Mouse (Mus musculus) intestine, embryonic 15.5 days (tissue): Measurements from ENCODE around the gene Dcaf12. TPM values are rescaled to one million over a fixed set of nuclear protein-coding genes. Genes with fewer than 3 reads are reported as not detected.

ENCODE experiments used
- ATAC-seq: fragments of 200-750 bp; cut with Nextera tagmentation; 2 replicates; pipeline ENCODE4 v1.8.0; 2017; ENCODE audit warnings: moderate TSS enrichment, moderate library complexity
- H3K27ac ChIP-seq: fragments of 300-500 bp; sonication (generic); 2 replicates; pipeline ENCODE4 v1.5.1; 2015; ENCODE audit warnings: mild to moderate bottlenecking, inconsistent platforms
- H3K27me3 ChIP-seq: fragments of 300-500 bp; sonication (generic); replicated peaks from 2 replicates; pipeline ENCODE4 v1.6.1; 2015; ENCODE audit warnings: inconsistent platforms
- H3K36me3 ChIP-seq: fragments of 300-500 bp; sonication (generic); 2 replicates; pipeline ENCODE4 v1.6.1; 2015; ENCODE audit warnings: inconsistent platforms
- H3K4me1 ChIP-seq: fragments of 300-500 bp; sonication (generic); replicated peaks from 2 replicates; pipeline ENCODE4 v1.6.1; 2015; ENCODE audit warnings: inconsistent platforms
- H3K4me2 ChIP-seq: fragments of 300-500 bp; sonication (generic); replicated peaks from 2 replicates; pipeline ENCODE4 v1.6.1; 2015; ENCODE audit warnings: mild to moderate bottlenecking, inconsistent platforms
- H3K4me3 ChIP-seq: fragments of 300-500 bp; sonication (generic); replicated peaks from 2 replicates; pipeline ENCODE4 v1.5.1; 2015; ENCODE audit warnings: inconsistent platforms
- H3K9ac ChIP-seq: fragments of 300-500 bp; sonication (generic); 2 replicates; pipeline ENCODE4 v1.6.1; 2015; ENCODE audit warnings: inconsistent platforms
- H3K9me3 ChIP-seq: fragments of 300-500 bp; sonication (generic); 2 replicates; pipeline ENCODE4 v1.6.1; 2016; ENCODE audit warnings: inconsistent platforms
- WGBS: fragments of 180-500 bp; shearing (Covaris S2); methylation state at CpG from one replicate; pipeline ENCODE4 v1.1.7; 2015; 5-methylcytosine and 5-hydroxymethylcytosine counted together
- polyA plus RNA-seq: library from polyadenylated mRNA; unstranded; fragments of >200 nt; fragmentation: Nextera tagmentation; extraction: Ambion mirVana; gene quantifications from 2 replicates; pipeline ENCODE4 v1.2.1, GENCODE M21; 2015

The Dcaf12 gene
- polyA plus RNA-seq, 1 experiment from 2014 or later = 55.0 TPM

- Histone ChIP-seq H3K9ac (no peak overlapping the region), H3K4me3 (no peak overlapping the region), H3K9me3 (no peaks in the 10 kb centered on the region), H3K27ac (no peak overlapping the region), H3K36me3 (peaks cover 39% of the 10 kb centered on the region), H3K4me1 (no peaks in the 10 kb centered on the region), H3K27me3 (no peaks in the 10 kb centered on the region), H3K4me2 (no peak overlapping the region)
- no peak for ATAC-seq
- 64% methylated on average over 3 of the region's 3 CpGs for WGBS
Measured at GRCm38 (mm10) chr4:41304302-41304701, 10.4 kb downstream of the Dcaf12 start.

- WGBS = 92% methylated on average over 7 of the region's 7 CpGs
- Histone ChIP-seq H3K4me1 (no peaks in the 10 kb centered on the region), H3K27me3 (no peaks in the 10 kb centered on the region), H3K4me3 (no peak overlapping the region), H3K4me2 (no peak overlapping the region), H3K9ac (no peak overlapping the region), H3K36me3 (peaks cover 42% of the 10 kb centered on the region), H3K9me3 (no peaks in the 10 kb centered on the region), H3K27ac (no peak overlapping the region)
- ATAC-seq = no peak
Measured at GRCm38 (mm10) chr4:41303671-41304070, 11.0 kb downstream of the Dcaf12 start.

DNA sequence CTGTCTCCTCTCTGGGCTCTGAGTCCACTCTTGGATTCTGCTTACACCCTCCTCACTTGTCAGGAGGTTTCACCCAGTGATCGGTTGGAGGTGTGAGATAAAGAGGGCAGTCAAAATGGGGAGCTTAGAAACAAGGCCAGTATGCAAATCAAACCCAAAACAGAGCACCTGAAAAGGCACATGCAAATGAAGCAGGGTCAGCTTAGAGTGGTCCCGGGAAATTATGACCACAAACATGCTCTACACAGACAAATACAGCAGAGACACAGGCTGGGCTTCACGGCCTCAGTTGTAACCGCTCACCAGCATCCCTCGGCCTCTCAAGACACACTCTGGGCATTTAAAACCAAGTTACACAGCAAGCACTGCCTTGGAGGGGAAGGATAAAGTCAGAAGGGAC, 15.7 kb downstream of the Dcaf12 start:
- WGBS = 89% methylated on average over 5 of the region's 5 CpGs
- no peak overlapping the region for H3K4me2 ChIP-seq
- H3K36me3 ChIP-seq = peaks cover 63% of the 10 kb centered on the region

DNA sequence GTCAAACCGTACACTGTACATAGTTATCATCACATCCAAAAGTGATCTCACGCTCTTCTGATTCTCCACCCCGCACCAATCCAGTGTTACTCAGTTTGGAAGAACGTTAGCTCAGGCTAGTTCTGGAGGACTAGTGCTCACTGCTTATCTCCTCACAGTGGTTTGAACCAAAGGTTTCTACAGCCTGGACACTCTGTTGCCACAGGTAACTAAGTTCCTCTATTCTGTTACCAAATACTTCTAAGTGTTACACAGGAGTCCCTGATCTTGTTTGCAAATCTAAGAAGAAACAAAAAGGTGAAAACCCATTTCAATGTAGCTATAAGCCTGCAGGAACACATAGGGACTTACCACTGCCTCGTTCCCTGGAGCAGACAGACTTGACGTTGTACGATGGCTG, 18.7 kb downstream of the Dcaf12 start:
- no peak overlapping the region for H3K27ac ChIP-seq
- no peak for ATAC-seq

More for the DNA sequence above, 15.7 kb downstream of the Dcaf12 start:
- H3K27ac ChIP-seq = no peak overlapping the region
- no peak overlapping the region for H3K4me3 ChIP-seq
- H3K9ac ChIP-seq = no peak overlapping the region
- no peaks in the 10 kb centered on the region for H3K9me3 ChIP-seq
- no peak for ATAC-seq
- H3K4me1 ChIP-seq = no peaks in the 10 kb centered on the region
- H3K27me3 ChIP-seq = no peaks in the 10 kb centered on the region

DNA sequence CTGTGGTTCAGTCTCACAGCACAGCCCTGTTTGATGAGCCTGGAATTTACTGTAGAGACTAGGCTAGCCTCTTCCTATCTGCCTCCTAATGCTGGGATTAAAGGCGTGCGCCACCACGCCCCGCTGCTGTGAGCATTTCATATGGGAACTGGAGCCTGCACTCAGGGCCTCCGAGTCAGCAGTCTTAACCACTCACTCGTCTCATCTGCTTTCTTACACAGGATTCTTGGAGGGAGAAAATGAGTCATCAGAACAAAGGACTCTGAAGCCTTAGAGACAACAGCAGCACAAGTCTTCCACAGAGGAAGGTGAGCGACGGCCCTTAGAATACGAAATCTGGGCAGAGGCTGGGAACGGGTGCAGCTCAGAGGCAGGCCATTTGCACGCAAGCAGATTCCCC, 19.2 kb downstream of the Dcaf12 start:
- no peak overlapping the region for H3K9ac ChIP-seq
- H3K4me3 ChIP-seq = no peak overlapping the region
- no peak overlapping the region for H3K27ac ChIP-seq
- 90% methylated on average over 11 of the region's 11 CpGs for WGBS
- no peaks in the 10 kb centered on the region for H3K4me1 ChIP-seq
- ATAC-seq = no peak
- H3K36me3 ChIP-seq = peaks cover 66% of the 10 kb centered on the region
- no peak overlapping the region for H3K4me2 ChIP-seq
- no peaks in the 10 kb centered on the region for H3K9me3 ChIP-seq
- H3K27me3 ChIP-seq = no peaks in the 10 kb centered on the region

More for the DNA sequence above, 18.7 kb downstream of the Dcaf12 start:
- 95% methylated on average over 7 of the region's 7 CpGs for WGBS
- Histone ChIP-seq H3K4me1 (no peaks in the 10 kb centered on the region), H3K4me3 (no peak overlapping the region), H3K27me3 (no peaks in the 10 kb centered on the region), H3K36me3 (peaks cover 65% of the 10 kb centered on the region), H3K9ac (no peak overlapping the region), H3K9me3 (no peaks in the 10 kb centered on the region), H3K4me2 (no peak overlapping the region)

DNA sequence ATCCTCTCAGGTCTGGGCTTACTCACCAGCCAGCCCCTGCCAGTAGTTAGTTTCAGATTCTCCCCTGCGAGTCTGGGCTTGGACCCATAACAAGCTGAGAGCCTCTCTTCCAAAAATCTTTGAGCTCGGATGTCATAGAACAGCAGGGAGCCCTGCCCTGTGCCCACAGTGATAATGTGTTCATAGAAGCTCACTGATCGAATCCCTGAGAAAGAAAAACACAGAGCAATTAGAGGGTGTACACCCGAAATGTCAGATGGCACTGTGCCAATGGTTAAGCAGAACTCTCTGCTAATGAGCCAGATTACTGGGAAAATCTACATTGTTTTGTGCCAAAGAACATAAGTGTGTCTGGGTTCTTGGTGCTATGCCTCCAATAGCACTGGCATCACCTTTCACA, 20.8 kb downstream of the Dcaf12 start:
- H3K36me3 ChIP-seq = peaks cover 54% of the 10 kb centered on the region
- WGBS = 91% methylated on average over 4 of the region's 4 CpGs

DNA sequence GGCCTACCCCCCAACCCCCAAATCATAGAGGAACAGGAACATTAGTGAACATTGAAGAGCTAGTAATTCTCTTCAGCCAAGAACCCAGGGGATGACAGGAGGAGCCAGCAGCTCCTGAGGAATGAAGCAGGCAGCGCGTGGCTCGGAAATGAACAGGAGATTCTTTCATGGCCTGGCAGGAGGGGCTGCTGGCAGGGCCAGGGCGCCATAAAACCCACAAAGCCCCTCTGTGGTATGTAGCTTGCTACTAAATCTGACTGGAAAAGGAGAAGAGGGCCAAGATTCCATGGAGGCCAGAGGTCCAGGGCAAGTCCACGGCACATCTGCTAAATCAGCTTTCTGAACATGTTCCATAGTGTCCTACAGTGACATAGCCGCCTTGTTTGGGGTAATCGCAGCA, 24.9 kb downstream of the Dcaf12 start:
- Histone ChIP-seq H3K9ac (no peak overlapping the region), H3K4me2 (no peak overlapping the region), H3K27ac (no peak overlapping the region), H3K9me3 (no peaks in the 10 kb centered on the region), H3K4me3 (no peak overlapping the region), H3K27me3 (no peaks in the 10 kb centered on the region), H3K36me3 (peaks cover 29% of the 10 kb centered on the region), H3K4me1 (no peaks in the 10 kb centered on the region)
- WGBS = 72% methylated on average over 7 of the region's 7 CpGs
- ATAC-seq = peak; percentile 20; the same call in 1 of the 2 replicates

More for the DNA sequence above, 20.8 kb downstream of the Dcaf12 start:
- Histone ChIP-seq H3K27ac (no peak overlapping the region), H3K4me1 (no peaks in the 10 kb centered on the region), H3K9me3 (no peaks in the 10 kb centered on the region), H3K9ac (no peak overlapping the region), H3K4me2 (no peak overlapping the region), H3K27me3 (no peaks in the 10 kb centered on the region), H3K4me3 (no peak overlapping the region)
- ATAC-seq = no peak

- WGBS = 18% methylated on average over 3 of the region's 3 CpGs
- no peak for ATAC-seq
- Histone ChIP-seq H3K27me3 (no peaks in the 10 kb centered on the region), H3K4me2 (no peak overlapping the region), H3K9me3 (no peaks in the 10 kb centered on the region), H3K9ac (no peak overlapping the region), H3K36me3 (peaks cover 6% of the 10 kb centered on the region), H3K27ac (no peak overlapping the region), H3K4me1 (no peaks in the 10 kb centered on the region), H3K4me3 (no peak overlapping the region)
Measured at GRCm38 (mm10) chr4:41286420-41286819, 28.3 kb downstream of the Dcaf12 start.

DNA sequence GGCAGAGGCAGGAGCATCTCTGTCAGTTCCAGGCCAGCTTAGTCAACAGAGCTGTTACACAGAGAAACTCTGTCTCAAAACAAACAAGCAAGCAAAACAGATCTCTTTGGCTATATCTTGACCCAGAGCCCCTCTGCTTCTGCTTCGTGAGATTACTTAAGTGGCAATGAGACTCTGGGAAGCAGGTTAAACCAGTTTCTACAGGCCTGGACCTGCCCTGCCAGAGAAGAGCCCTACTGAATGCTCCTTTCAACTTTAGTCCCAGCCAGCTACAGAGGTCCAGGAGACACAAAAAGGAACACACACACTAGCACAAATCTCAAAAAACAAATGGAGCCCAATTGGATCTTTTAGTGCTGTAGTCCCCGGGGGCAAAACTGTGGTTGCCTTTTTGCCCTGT, 30.6 kb downstream of the Dcaf12 start:
- H3K9ac ChIP-seq = no peak overlapping the region
- no peak overlapping the region for H3K4me2 ChIP-seq
- no peak overlapping the region for H3K27ac ChIP-seq
- 80% methylated on average over 2 of the region's 2 CpGs for WGBS
- no peak overlapping the region for H3K4me3 ChIP-seq
- H3K9me3 ChIP-seq = no peaks in the 10 kb centered on the region
- no peaks in the 10 kb centered on the region for H3K4me1 ChIP-seq
- no peaks in the 10 kb centered on the region for H3K27me3 ChIP-seq
- peak; percentile 55; the same call in 1 of the 2 replicates for ATAC-seq
- H3K36me3 ChIP-seq = no peaks in the 10 kb centered on the region

DNA sequence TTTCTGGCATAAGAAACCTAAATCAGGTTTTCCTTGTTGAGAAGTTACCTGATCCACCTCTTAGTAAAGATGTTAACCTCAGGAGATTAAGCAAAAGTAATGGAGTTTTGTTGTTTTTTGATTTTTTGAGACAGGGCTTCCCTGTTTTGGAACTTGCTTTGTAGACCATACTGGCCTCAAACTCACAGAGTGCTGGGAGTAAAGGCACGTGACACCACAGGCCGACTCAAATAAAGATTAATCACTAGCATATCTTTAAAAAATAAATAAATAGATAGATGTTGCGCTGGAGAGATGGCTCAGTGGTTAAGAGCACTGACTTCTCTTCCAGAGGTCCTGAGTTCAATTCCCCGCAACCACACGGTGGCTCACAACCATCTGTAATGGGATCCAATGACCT, 38.8 kb downstream of the Dcaf12 start:
- 66% methylated on average over 5 of the region's 5 CpGs for WGBS
- Histone ChIP-seq H3K4me3 (peak overlapping the region; percentile 68), H3K27me3 (no peaks in the 10 kb centered on the region), H3K27ac (peak overlapping the region; percentile 91), H3K9me3 (no peaks in the 10 kb centered on the region), H3K4me2 (peak overlapping the region; percentile 67), H3K9ac (peak overlapping the region; percentile 65), H3K4me1 (peaks cover 13% of the 10 kb centered on the region), H3K36me3 (no peaks in the 10 kb centered on the region)
- no peak for ATAC-seq

DNA sequence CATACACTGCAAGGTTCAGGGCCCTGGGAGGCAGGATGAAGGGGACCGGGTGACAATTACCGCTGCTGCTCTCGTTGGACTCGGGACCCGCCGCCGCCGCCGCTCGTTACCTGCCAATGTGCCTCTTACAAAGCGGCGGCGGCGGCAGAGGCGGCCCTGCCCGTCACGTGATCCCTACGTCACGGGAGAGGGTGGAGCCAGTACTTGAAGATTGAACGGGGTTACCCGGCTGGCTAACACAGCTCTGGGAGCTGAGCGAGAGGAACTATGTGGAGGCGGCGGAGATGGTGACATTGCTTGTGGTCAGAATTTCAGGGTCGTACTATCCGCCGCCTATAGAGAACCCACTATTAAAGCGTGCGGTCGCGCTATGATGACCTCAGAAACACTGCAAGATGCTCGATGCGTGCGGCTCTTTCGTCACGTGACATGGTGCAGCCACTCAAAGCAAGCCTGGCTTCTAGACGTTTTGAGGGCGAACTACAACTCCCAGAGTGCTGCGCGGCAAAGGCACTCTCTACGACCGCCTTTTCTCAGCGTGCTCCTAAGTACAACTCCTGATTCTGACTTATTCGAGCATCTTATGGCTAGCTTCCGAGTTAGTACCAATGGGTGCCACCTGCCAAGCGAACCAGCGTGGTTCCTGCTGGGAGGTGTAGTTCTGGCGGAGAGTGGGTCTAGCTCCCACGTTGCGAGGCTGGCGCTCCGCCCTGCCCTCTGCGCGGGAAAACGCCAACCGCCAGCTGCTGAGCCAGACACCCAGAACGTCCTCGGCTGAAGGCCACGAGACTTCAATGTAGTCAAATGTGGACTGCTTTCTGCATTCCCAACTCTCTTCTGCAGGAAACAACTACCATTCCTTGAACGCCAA, 39.5 kb downstream of the Dcaf12 start, which contains the start of gene Ubap2:
Gene Ubap2, minus strand, starts transcription at position 165 of the 871 bp plus-strand sequence.
- WGBS = under 1% methylated on average over 60 of the region's 60 CpGs

GRCm38 (mm10) chr4:41274377-41274979, 40.2 kb downstream of the Dcaf12 start:
- under 1% methylated on average over 17 of the region's 18 CpGs for WGBS
- Histone ChIP-seq H3K9me3 (no peaks in the 10 kb centered on the region), H3K9ac (peak overlapping the region; percentile 90)

More for the DNA sequence above, 39.5 kb downstream of the Dcaf12 start, which contains the start of gene Ubap2:
- Histone ChIP-seq H3K27ac (peak within 1 kb of the TSS; percentile 91), H3K36me3 (no peaks in the 10 kb centered on the region), H3K4me2 (peak within 1 kb of the TSS; percentile 69), H3K27me3 (no peaks in the 10 kb centered on the region), H3K9me3 (no peaks in the 10 kb centered on the region), H3K4me1 (peaks cover 13% of the 10 kb centered on the region), H3K9ac (peak within 1 kb of the TSS; percentile 90), H3K4me3 (peak within 1 kb of the TSS; percentile 68)
- peak; percentile 98 for ATAC-seq

More at GRCm38 (mm10) chr4:41274377-41274979, 40.2 kb downstream of the Dcaf12 start:
- Histone ChIP-seq H3K36me3 (no peaks in the 10 kb centered on the region), H3K27ac (peak overlapping the region; percentile 91), H3K4me2 (peak overlapping the region; percentile 69), H3K4me1 (peaks cover 13% of the 10 kb centered on the region), H3K27me3 (no peaks in the 10 kb centered on the region), H3K4me3 (peak overlapping the region; percentile 68)
- ATAC-seq = peak; percentile 73
